Mouse (Mus musculus) adrenal gland, postnatal 36 days (tissue): Measurements from ENCODE around the gene Coro2b. TPM values are rescaled to one million over a fixed set of nuclear protein-coding genes. Genes with fewer than 3 reads are reported as not detected.
A peak's percentile ranks its signal among the peaks of the same experiment; 100 is the strongest.

Experiments
- DNase-seq, 2 experiments: peaks; one replicate each; pipeline ENCODE4 v3.0.0; 2021; ENCODE audit warnings: mixed read lengths in 1 of 2
- total RNA-seq, 2 experiments: library from RNA; stranded (reverse); gene quantifications; 2 replicates each; pipeline ENCODE4 v1.2.3; 2021

Coro2b gene
- total RNA-seq, 2 experiments from 2014 or later = 8.4 to 14.6 TPM

DNA sequence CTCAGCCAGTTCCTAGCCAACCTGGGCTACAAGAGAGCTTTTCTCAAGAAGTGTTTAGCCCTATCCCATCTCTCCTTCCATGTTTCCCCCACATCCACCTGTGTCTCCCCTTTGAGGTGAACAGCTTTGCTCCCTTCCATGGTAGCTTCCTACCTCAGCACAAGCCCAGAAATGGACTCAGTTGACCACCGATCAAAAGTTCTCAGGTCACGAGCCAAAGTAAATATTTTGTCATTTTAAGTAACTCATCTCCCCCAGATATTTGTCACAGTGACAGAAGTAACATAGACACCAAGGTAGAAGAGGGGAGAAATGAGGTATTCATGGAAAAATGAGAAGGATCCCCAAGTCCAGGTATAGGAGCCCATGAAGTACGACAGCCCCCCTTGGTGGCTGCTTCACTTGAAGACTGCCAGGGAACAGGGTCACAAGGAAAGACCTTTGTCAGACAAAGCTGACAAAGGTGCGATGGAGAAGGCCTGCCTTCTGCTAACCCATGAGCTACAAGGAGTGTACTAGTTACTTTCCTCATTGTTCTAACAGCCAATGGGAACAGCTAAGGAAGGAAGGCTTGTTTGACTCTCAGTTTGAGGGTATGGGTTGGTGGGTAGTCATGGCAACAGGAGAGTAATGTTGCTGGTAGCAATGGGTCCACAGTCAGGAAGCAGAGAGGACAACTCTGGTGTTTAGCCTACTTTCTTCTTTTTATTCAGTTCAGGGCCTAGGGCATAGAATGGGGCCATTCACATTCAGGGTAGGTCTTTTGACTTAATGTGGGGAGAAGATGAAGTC is 150.9 kb downstream of the Coro2b start:
- no peak for DNase-seq

- no peak for DNase-seq
Measured at GRCm38 (mm10) chr9:62385062-62385461, 151.8 kb downstream of the Coro2b start.

DNA sequence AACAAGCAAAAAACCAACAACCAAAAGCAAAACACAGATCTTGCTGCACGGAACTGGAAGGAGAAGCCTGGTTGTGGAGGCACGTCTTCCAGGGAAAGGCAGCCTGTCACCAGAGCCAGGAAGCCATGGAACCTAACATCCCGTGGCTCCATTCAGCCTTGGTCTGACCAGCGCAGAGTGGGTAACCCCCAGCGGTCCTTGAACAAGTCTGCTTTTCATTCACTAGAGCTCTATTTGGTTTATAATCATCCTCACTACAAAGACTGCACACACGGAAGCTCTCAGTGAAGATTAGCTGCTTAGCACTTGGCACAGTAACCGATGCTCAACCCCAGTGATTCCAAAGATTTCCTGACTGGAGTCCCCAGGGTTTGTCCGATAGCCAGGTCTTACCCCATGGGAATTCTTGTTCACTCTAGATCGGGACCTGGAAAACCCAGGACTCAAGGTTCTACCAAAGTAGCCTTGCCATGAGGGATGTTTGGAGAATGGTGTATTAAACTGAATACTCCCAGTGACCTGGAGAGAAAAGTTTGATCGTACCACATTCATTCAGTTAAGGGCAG is 154.2 kb downstream of the Coro2b start:
- no peak for DNase-seq

DNA sequence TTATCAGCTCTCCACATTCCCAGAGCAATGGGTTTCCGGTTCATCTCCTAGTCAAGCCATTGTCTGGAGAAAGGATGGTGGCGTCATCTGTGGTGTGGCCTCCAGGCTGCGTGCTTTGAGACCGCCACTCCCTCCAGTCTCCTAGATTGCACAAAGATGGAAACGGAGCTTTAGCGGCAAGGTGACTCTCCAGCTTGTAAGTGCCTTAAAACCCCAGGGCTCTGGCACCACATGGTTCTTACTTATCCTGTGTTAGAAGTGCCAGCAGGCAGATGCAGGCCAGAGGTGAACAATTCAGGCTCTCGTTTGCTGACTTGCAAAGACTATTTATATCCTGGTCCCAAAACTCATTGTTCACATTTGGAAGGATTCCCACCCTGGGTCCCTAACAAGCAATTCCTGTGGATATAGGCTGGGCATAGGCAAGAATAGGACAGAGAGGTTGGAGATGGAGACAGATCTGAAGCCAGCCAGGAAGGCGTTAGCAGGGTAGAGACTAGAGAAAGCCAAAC is 155.4 kb downstream of the Coro2b start:
- DNase-seq = no peak

DNA sequence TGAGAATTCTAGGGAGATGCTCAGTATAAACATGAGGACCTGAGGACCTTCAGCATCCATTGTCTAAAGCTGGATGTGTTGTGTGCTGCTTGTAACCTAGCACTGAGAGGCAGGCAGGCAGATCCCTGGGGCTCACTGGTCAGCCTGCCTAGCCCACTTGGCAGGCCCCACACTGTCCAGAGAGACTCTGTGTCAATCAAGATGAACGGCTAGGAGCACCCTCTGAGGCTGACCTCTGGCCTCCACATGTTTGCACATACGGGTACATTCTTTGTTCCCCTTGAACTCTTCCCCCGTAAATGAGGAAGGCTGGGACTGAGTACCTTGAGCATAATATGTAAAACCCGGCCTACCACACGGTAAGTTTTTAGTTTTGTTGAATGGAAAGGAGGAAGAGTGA is 156.5 kb downstream of the Coro2b start:
- no peak for DNase-seq

GRCm38 (mm10) chr9:62377897-62378296 is 158.9 kb downstream of the Coro2b start:
- DNase-seq = no peak

GRCm38 (mm10) chr9:62374276-62374675 is 162.6 kb downstream of the Coro2b start:
- no peak for DNase-seq

GRCm38 (mm10) chr9:62373222-62374123 is 163.4 kb downstream of the Coro2b start:
- DNase-seq = peak; percentile 85 to 92

DNA sequence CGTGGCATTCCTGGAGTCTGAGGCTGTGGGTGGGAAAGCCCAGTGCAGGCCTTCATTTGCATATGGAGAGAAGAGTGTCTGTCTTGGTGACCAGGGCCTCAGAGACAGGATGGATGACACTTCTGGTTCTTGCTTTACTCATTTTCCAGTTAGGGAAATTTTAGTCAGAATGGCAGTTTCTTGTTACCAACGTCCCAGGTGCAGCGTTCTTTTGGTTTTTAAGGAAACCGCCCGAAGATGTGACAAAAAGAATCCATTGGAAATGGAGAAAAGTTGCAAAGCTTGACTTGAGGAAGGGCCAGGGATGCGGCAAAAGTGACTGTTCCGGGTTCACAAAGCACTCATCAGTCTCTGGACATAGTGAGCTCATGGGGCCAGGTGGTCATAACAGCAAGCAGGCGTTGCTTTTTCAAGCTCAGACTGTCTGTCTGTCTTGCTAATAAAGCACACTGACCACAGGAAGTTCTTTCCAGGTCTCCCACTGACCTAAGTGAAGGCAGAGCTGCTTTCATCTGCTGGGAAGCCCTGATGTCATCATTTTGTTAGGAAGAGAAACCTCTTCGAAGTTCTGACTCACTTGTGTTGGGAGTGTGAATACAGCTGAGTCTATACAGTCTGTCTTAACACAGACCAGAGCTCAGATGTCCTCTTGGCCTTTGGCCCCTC is 164.2 kb downstream of the Coro2b start:
- DNase-seq = no peak

GRCm38 (mm10) chr9:62371745-62372555 is 164.9 kb downstream of the Coro2b start:
- DNase-seq = no peak

- DNase-seq = no peak
Measured at GRCm38 (mm10) chr9:62370648-62371280, 166.1 kb downstream of the Coro2b start.

DNA sequence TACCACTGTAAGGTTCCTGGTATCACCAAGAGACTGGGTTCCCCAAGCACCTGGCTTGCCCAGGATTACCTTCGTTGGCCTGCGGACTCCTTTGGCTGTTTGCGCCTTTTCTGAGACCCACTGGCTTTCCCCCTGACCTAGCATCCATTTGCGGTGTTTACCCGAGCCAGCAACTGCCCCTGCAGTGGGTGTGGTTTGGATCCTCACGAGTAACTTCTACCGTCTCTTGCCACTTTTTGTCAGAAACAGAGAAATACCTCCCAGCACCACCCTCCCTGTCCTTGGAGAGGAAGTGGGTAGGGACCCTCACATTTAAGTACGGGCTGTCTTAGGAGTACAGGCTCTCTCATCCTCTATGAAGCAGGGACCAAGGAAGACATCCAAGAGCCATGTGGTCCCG is 166.7 kb downstream of the Coro2b start:
- DNase-seq = no peak

Other genes with a start within 250 kb of the Coro2b start
- 100 to 1,000 TPM; 297 to 341 TPM for gene Anp32a, start 195.8 kb downstream of the Coro2b start, total RNA-seq
- gene Itga11, start 140.8 kb upstream of the Coro2b start, total RNA-seq = 1 to 10 TPM; 1.8 to 2.2 TPM